Mouse (Mus musculus): Measurements from ENCODE around the gene Tmem184b. TPM values are rescaled to one million over a fixed set of nuclear protein-coding genes. Genes with fewer than 3 reads are reported as not detected.

Tmem184b gene
- total and polyA plus RNA-seq, 3 experiments = 7.1 to 42.7 (median 21.1) TPM

- H3K27ac ChIP-seq (ENCODE audit: insufficient read depth, low read depth) = no peak overlapping the region
- peaks cover 4% of the 10 kb centered on the region for H3K9me3 ChIP-seq (replicated peaks; ENCODE audit: low read length)
- no peak overlapping the region for H3K4me2 ChIP-seq (ENCODE audit: insufficient read depth, low read depth, poor library complexity, severe bottlenecking)
- no peak overlapping the region for H3K9ac ChIP-seq (ENCODE audit: insufficient read depth, low read depth)
- H3K27me3 ChIP-seq (replicated peaks) = peaks cover 5% of the 10 kb centered on the region
- H3K4me1 ChIP-seq (ENCODE audit: control insufficient read depth in 1 of 2, insufficient read depth in 2 of 2) = no peaks in the 10 kb centered on the region; a peak in 1 of 4 replicates
- DNase-seq (ENCODE audit: extremely low read depth) = no peak
- H3K36me3 ChIP-seq (replicated peaks in 1 of 2; ENCODE audit: control insufficient read depth in 1 of 2, insufficient read depth in 1 of 2, low read length in 1 of 2) = peaks cover 16 to 70% of the 10 kb centered on the region in 2 experiments
- H3K4me3 ChIP-seq (replicated peaks in 1 of 3; ENCODE audit: low read depth in 2 of 3, low read length in 2 of 3, poor library complexity in 1 of 3) = no peak overlapping the region
- dilution Hi-C loops (cut with MboI; ENCODE audit: extremely low pct_ligation_motif_present, extremely low pct_unique_long_range_greater_than_20kb, low sequenced_read_pairs) = no loop called here
- H3K79me2 ChIP-seq (replicated peaks; ENCODE audit: control insufficient read depth, extremely low read depth, insufficient read depth, poor library complexity, severe bottlenecking) = no peaks in the 10 kb centered on the region
- TF ChIP-seq SMC3 (IDR thresholded peaks at IDR 0.05; ENCODE audit: low read depth, low read length) (no peak), TCF12 (IDR thresholded peaks at IDR 0.05; ENCODE audit: low read depth, low read length) (no peak), JUN (IDR thresholded peaks at IDR 0.05; ENCODE audit: insufficient read depth, low read depth, low read length) (no peak), MYC (IDR thresholded peaks at IDR 0.05; ENCODE audit: low read depth, low read length) (no peak), KAT2A (IDR thresholded peaks at IDR 0.05; ENCODE audit: insufficient replicate concordance, low read length) (no peak), CHD2 (IDR thresholded peaks at IDR 0.05; ENCODE audit: low read length) (no peak), JUND (conservative IDR thresholded peaks at IDR 0.05; ENCODE audit: low read depth, low read length) (no peak), MAFK (IDR thresholded peaks at IDR 0.05; ENCODE audit: insufficient replicate concordance, low read length) (no peak), CTCF (conservative IDR thresholded peaks at IDR 0.05 in 1 of 2, IDR thresholded peaks at IDR 0.05 in 1 of 2; ENCODE audit: low read depth in 2 of 2, low read length in 2 of 2) (no peak)
- in situ Hi-C loops (cut with MboI; ENCODE audit: low pct_ligation_motif_present, low pct_unique_long_range_greater_than_20kb, low sequenced_read_pairs) = no loop called here
Observed at GRCm38 (mm10) chr15:79435191-79435671, 31.9 kb upstream of the Tmem184b start.

GRCm38 (mm10) chr15:79432892-79433291 is 29.5 kb upstream of the Tmem184b start:
- dilution Hi-C loops (cut with MboI; ENCODE audit: extremely low pct_ligation_motif_present, extremely low pct_unique_long_range_greater_than_20kb, low sequenced_read_pairs) = no loop called here
- H3K4me3 ChIP-seq (replicated peaks in 1 of 3; ENCODE audit: low read depth in 2 of 3, low read length in 2 of 3, poor library complexity in 1 of 3) = no peak overlapping the region
- peaks cover 21 to 79% of the 10 kb centered on the region in 2 experiments for H3K36me3 ChIP-seq (replicated peaks in 1 of 2; ENCODE audit: control insufficient read depth in 1 of 2, insufficient read depth in 1 of 2, low read length in 1 of 2)
- no peak for TF ChIP-seq IRF4 (IDR thresholded peaks at IDR 0.05; ENCODE audit: low read depth, low read length)
- TF ChIP-seq EP300 (IDR thresholded peaks at IDR 0.05; ENCODE audit: low read length) = no peak
- TF ChIP-seq MEF2A (IDR thresholded peaks at IDR 0.05; ENCODE audit: borderline replicate concordance, low read depth, low read length) = no peak
- TF ChIP-seq SIN3A (IDR thresholded peaks at IDR 0.05; ENCODE audit: low read length) = no peak
- no peak for TF ChIP-seq E2F4 (IDR thresholded peaks at IDR 0.05; ENCODE audit: insufficient replicate concordance, low read depth, low read length)
- no peak for TF ChIP-seq USF1 (IDR thresholded peaks at IDR 0.05; ENCODE audit: low read depth, low read length)
- TF ChIP-seq ZC3H11A (IDR thresholded peaks at IDR 0.05; ENCODE audit: low read depth, low read length) = no peak
- no peak for TF ChIP-seq MAZ (IDR thresholded peaks at IDR 0.05; ENCODE audit: low read depth, low read length)
- no peak for TF ChIP-seq GABPA (IDR thresholded peaks at IDR 0.05; ENCODE audit: insufficient replicate concordance, low read depth, low read length)
- no peak for TF ChIP-seq BHLHE40 (IDR thresholded peaks at IDR 0.05; ENCODE audit: low read depth, low read length)
- TF ChIP-seq POLR2A (IDR thresholded peaks at IDR 0.05; ENCODE audit: low read depth, low read length) = no peak
- TF ChIP-seq PAX5 (IDR thresholded peaks at IDR 0.05; ENCODE audit: low read length) = no peak
- TF ChIP-seq ZKSCAN1 (IDR thresholded peaks at IDR 0.05; ENCODE audit: borderline replicate concordance, low read depth, low read length) = no peak
- no peak for TF ChIP-seq UBTF (IDR thresholded peaks at IDR 0.05; ENCODE audit: low read depth, low read length)
- no peak for TF ChIP-seq CTCF (conservative IDR thresholded peaks at IDR 0.05 in 1 of 2, IDR thresholded peaks at IDR 0.05 in 1 of 2; ENCODE audit: low read depth in 2 of 2, low read length in 2 of 2)
- no peak for TF ChIP-seq JUN (IDR thresholded peaks at IDR 0.05; ENCODE audit: insufficient read depth, low read depth, low read length)
- no peak for TF ChIP-seq ELF1 (IDR thresholded peaks at IDR 0.05; ENCODE audit: low read depth, low read length)
- TF ChIP-seq TCF12 (IDR thresholded peaks at IDR 0.05; ENCODE audit: low read depth, low read length) = no peak
- no peak for TF ChIP-seq NRF1 (IDR thresholded peaks at IDR 0.05; ENCODE audit: low read depth, low read length)
- TF ChIP-seq NELFE (IDR thresholded peaks at IDR 0.05; ENCODE audit: low read depth, low read length) = no peak
- H3K4me2 ChIP-seq (ENCODE audit: insufficient read depth, low read depth, poor library complexity, severe bottlenecking) = no peak overlapping the region
- no peak overlapping the region for H3K9ac ChIP-seq (ENCODE audit: insufficient read depth, low read depth)
- H3K79me2 ChIP-seq (replicated peaks; ENCODE audit: control insufficient read depth, extremely low read depth, insufficient read depth, poor library complexity, severe bottlenecking) = no peaks in the 10 kb centered on the region
- H3K27me3 ChIP-seq (replicated peaks) = peaks cover 2% of the 10 kb centered on the region
- in situ Hi-C loops (cut with MboI; ENCODE audit: low pct_ligation_motif_present, low pct_unique_long_range_greater_than_20kb, low sequenced_read_pairs) = no loop called here
- H3K27ac ChIP-seq (ENCODE audit: insufficient read depth, low read depth) = no peak overlapping the region
- peaks cover 4% of the 10 kb centered on the region for H3K9me3 ChIP-seq (replicated peaks; ENCODE audit: low read length)
- peaks cover 0 to 4% of the 10 kb centered on the region in 2 experiments; a peak in 2 of 4 replicates for H3K4me1 ChIP-seq (ENCODE audit: control insufficient read depth in 1 of 2, insufficient read depth in 2 of 2)
- no peak for DNase-seq (ENCODE audit: extremely low read depth)
